In genomic region chr11:119089235-119090075, GRCm38 (mm10) we compare ENCODE assay signal across 7 mouse cellular contexts. TPM values are rescaled to one million over a fixed set of nuclear protein-coding genes. Genes with fewer than 3 reads are reported as not detected.
DNase-seq lines count a peak whose midpoint lies in the region; ATAC-seq and TF ChIP-seq lines count a peak whose summit lies in the region.

No protein-coding gene starts in this region.

- WGBS in heart, embryonic 10.5 days: under 1% methylated on average over 41 of the region's 41 CpGs
- WGBS in kidney, adult 2 months: 4% methylated on average over 41 of the region's 41 CpGs
- WGBS in midbrain, embryonic 11.5 days: under 1% methylated on average over 41 of the region's 41 CpGs
- WGBS in stomach, embryonic 14.5 days: 1% methylated on average over 41 of the region's 41 CpGs

- peaks cover 35% of the 10 kb centered on the region for H3K27me3 ChIP-seq in CH12.LX (replicated peaks)
- H3K27me3 ChIP-seq in heart, embryonic 10.5 days (ENCODE audit: insufficient read depth, poor library complexity, severe bottlenecking): peaks cover 79% of the 10 kb centered on the region
- H3K27me3 ChIP-seq in kidney, adult 2 months (replicated peaks; ENCODE audit: control insufficient read depth, insufficient read depth, low read length): no peaks in the 10 kb centered on the region; the same call in 1 of the 2 replicates
- H3K27me3 ChIP-seq in midbrain, embryonic 11.5 days (ENCODE audit: control insufficient read depth, insufficient read depth, low read length): peaks cover 58% of the 10 kb centered on the region
- peaks cover 14% of the 10 kb centered on the region; the same call in 1 of the 2 replicates for H3K27me3 ChIP-seq in stomach, embryonic 14.5 days (ENCODE audit: control insufficient read depth, insufficient read depth, low read length)

- H3K4me2 ChIP-seq in CH12.LX (ENCODE audit: insufficient read depth, low read depth, poor library complexity, severe bottlenecking): peak overlapping the region; percentile 55
- H3K4me2 ChIP-seq in midbrain, embryonic 11.5 days: peak overlapping the region; percentile 97
- peak overlapping the region; percentile 97 for H3K4me2 ChIP-seq in stomach, embryonic 14.5 days (replicated peaks; ENCODE audit: low read depth, low read length)

- dilution Hi-C loops in CH12.LX (cut with MboI; ENCODE audit: extremely low pct_ligation_motif_present, extremely low pct_unique_long_range_greater_than_20kb, low sequenced_read_pairs): no loop called here

- peak; percentile 86 for DNase-seq in CH12.LX (ENCODE audit: extremely low read depth)
- no peak for DNase-seq in heart, embryonic 10.5 days (ENCODE audit: low spot score)
- DNase-seq in kidney, adult 2 months: peak; percentile 62
- DNase-seq in midbrain, embryonic 11.5 days (ENCODE audit: low spot score, missing footprints): peak; percentile 95
- DNase-seq in left cerebral cortex, adult 2 months (ENCODE audit: extremely low spot score in 1 of 2, low spot score in 2 of 2): no peak

- H3K4me3 ChIP-seq in CH12.LX (replicated peaks in 1 of 3; ENCODE audit: low read depth in 2 of 3, low read length in 2 of 3, poor library complexity in 1 of 3): peak overlapping the region; percentile 55 to 68 (median 65)
- peak overlapping the region; percentile 74 for H3K4me3 ChIP-seq in heart, embryonic 10.5 days
- H3K4me3 ChIP-seq in kidney, adult 2 months (ENCODE audit: insufficient read depth, low read depth, low read length): peak overlapping the region; percentile 63; the same call in 1 of the 2 replicates
- H3K4me3 ChIP-seq in midbrain, embryonic 11.5 days (ENCODE audit: low read depth, low read length): peak overlapping the region; percentile 50
- H3K4me3 ChIP-seq in stomach, embryonic 14.5 days (ENCODE audit: low read depth, low read length): peak overlapping the region; percentile 51
- H3K4me3 ChIP-seq in left cerebral cortex, adult 2 months: no peak overlapping the region

- TF ChIP-seq RAD21 in CH12.LX (IDR thresholded peaks at IDR 0.05; ENCODE audit: low read depth, low read length): no peak; the same call in none of the 2 replicates

- H3K36me3 ChIP-seq in CH12.LX (replicated peaks in 1 of 2; ENCODE audit: control insufficient read depth in 1 of 2, insufficient read depth in 1 of 2, low read length in 1 of 2): peaks cover under 1 to 5% of the 10 kb centered on the region in 2 experiments
- H3K36me3 ChIP-seq in heart, embryonic 10.5 days: no peaks in the 10 kb centered on the region
- no peaks in the 10 kb centered on the region for H3K36me3 ChIP-seq in kidney, adult 2 months (ENCODE audit: control insufficient read depth, insufficient read depth, low read length)
- H3K36me3 ChIP-seq in midbrain, embryonic 11.5 days (ENCODE audit: control insufficient read depth, insufficient read depth, low read length): no peaks in the 10 kb centered on the region
- H3K36me3 ChIP-seq in stomach, embryonic 14.5 days (ENCODE audit: control insufficient read depth, insufficient read depth, low read length): no peaks in the 10 kb centered on the region

- no peaks in the 10 kb centered on the region for H3K9me3 ChIP-seq in CH12.LX (replicated peaks; ENCODE audit: low read length)
- no peaks in the 10 kb centered on the region for H3K9me3 ChIP-seq in heart, embryonic 10.5 days
- H3K9me3 ChIP-seq in midbrain, embryonic 11.5 days (ENCODE audit: control insufficient read depth, low read length): no peaks in the 10 kb centered on the region
- no peaks in the 10 kb centered on the region for H3K9me3 ChIP-seq in stomach, embryonic 14.5 days (ENCODE audit: control insufficient read depth, low read depth, low read length)

- peak overlapping the region; percentile 71 for H3K9ac ChIP-seq in CH12.LX (ENCODE audit: insufficient read depth, low read depth)
- peak overlapping the region; percentile 70 for H3K9ac ChIP-seq in midbrain, embryonic 11.5 days (ENCODE audit: low read length)
- no peak overlapping the region for H3K9ac ChIP-seq in stomach, embryonic 14.5 days (replicated peaks; ENCODE audit: low read depth, low read length)

- H3K27ac ChIP-seq in CH12.LX (ENCODE audit: insufficient read depth, low read depth): peak overlapping the region; percentile 89
- H3K27ac ChIP-seq in heart, embryonic 10.5 days: peak overlapping the region; percentile 87
- no peak overlapping the region for H3K27ac ChIP-seq in kidney, adult 2 months (ENCODE audit: insufficient read depth, low read depth, low read length)
- no peak overlapping the region for H3K27ac ChIP-seq in midbrain, embryonic 11.5 days (ENCODE audit: low read depth, low read length)
- H3K27ac ChIP-seq in stomach, embryonic 14.5 days (ENCODE audit: low read length): no peak overlapping the region
- no peak overlapping the region for H3K27ac ChIP-seq in left cerebral cortex, adult 2 months

- TF ChIP-seq EP300 in CH12.LX (IDR thresholded peaks at IDR 0.05; ENCODE audit: low read length): peak; percentile 79

- peaks cover 17 to 70% of the 10 kb centered on the region in 2 experiments for H3K4me1 ChIP-seq in CH12.LX (ENCODE audit: control insufficient read depth in 1 of 2, insufficient read depth in 2 of 2)
- peaks cover 59% of the 10 kb centered on the region for H3K4me1 ChIP-seq in heart, embryonic 10.5 days
- peaks cover 10% of the 10 kb centered on the region for H3K4me1 ChIP-seq in kidney, adult 2 months (ENCODE audit: control insufficient read depth, insufficient read depth, low read length)
- peaks cover 35% of the 10 kb centered on the region for H3K4me1 ChIP-seq in midbrain, embryonic 11.5 days (ENCODE audit: control insufficient read depth, insufficient read depth, low read length)
- H3K4me1 ChIP-seq in stomach, embryonic 14.5 days (ENCODE audit: control insufficient read depth, insufficient read depth, low read length): peaks cover 29% of the 10 kb centered on the region

- peak in 1 of 2 experiments; percentile 11; a peak in 1 of 4 replicates for TF ChIP-seq CTCF in CH12.LX (conservative IDR thresholded peaks at IDR 0.05 in 1 of 2, IDR thresholded peaks at IDR 0.05 in 1 of 2; ENCODE audit: low read depth in 2 of 2, low read length in 2 of 2)
- TF ChIP-seq CTCF in kidney, adult 2 months (conservative IDR thresholded peaks at IDR 0.05; ENCODE audit: insufficient read depth, insufficient read length, low read depth, low read length): no peak
- no peak for TF ChIP-seq CTCF in left cerebral cortex, adult 2 months (IDR thresholded peaks at IDR 0.05)

- intact Hi-C loops in left cerebral cortex, adult 2 months (cut with DNase I): no loop called here

- TF ChIP-seq POLR2A in CH12.LX (IDR thresholded peaks at IDR 0.05; ENCODE audit: low read depth, low read length): peak; percentile 66; the same call in 1 of the 2 replicates
- no peak for TF ChIP-seq POLR2A in kidney, adult 2 months (IDR thresholded peaks at IDR 0.05; ENCODE audit: low read depth, low read length)

- peak; percentile 16 for ATAC-seq in activated CD4-positive, CD25-positive, alpha-beta regulatory T cell, adult 4 months
- ATAC-seq in midbrain, embryonic 11.5 days (ENCODE audit: low FRiP score): no peak
- ATAC-seq in stomach, embryonic 14.5 days (ENCODE audit: insufficient number of reproducible peaks, insufficient read depth, low FRiP score, low read depth): no peak

- peaks cover 16% of the 10 kb centered on the region for H3K79me2 ChIP-seq in CH12.LX (replicated peaks; ENCODE audit: control insufficient read depth, extremely low read depth, insufficient read depth, poor library complexity, severe bottlenecking)

- in situ Hi-C loops in CH12.LX (cut with MboI; ENCODE audit: low pct_ligation_motif_present, low pct_unique_long_range_greater_than_20kb, low sequenced_read_pairs): loop anchor here (5.0 kb wide), 3 partner anchors 37 to 103 kb away; no protein-coding TSS in a partner anchor

TF ChIP-seq in CH12.LX, 34 proteins besides CTCF, POLR2A, EP300 and RAD21 (continues in another document):
- TF ChIP-seq IRF4 (IDR thresholded peaks at IDR 0.05; ENCODE audit: low read depth, low read length): peak; percentile 91
- peak; percentile 56 for TF ChIP-seq ELF1 (IDR thresholded peaks at IDR 0.05; ENCODE audit: low read depth, low read length)
- TF ChIP-seq MEF2A (IDR thresholded peaks at IDR 0.05; ENCODE audit: borderline replicate concordance, low read depth, low read length): peak; percentile 89
- TF ChIP-seq SMC3 (IDR thresholded peaks at IDR 0.05; ENCODE audit: low read depth, low read length): no peak
- TF ChIP-seq TCF12 (IDR thresholded peaks at IDR 0.05; ENCODE audit: low read depth, low read length): peak; percentile 93
- TF ChIP-seq POLR2AphosphoS2 (IDR thresholded peaks at IDR 0.05; ENCODE audit: low read depth, low read length): peak; percentile 72; the same call in 1 of the 2 replicates
- TF ChIP-seq KAT2A (IDR thresholded peaks at IDR 0.05; ENCODE audit: insufficient replicate concordance, low read length): peak; percentile 86
- TF ChIP-seq SIN3A (IDR thresholded peaks at IDR 0.05; ENCODE audit: low read length): peak; percentile 89
- no peak for TF ChIP-seq GABPA (IDR thresholded peaks at IDR 0.05; ENCODE audit: insufficient replicate concordance, low read depth, low read length)
- TF ChIP-seq PAX5 (IDR thresholded peaks at IDR 0.05; ENCODE audit: low read length): no peak
- 0 out of 2 replicates have a peak, but pooled peaks have one; percentile 27 for TF ChIP-seq MAX (IDR thresholded peaks at IDR 0.05; ENCODE audit: low read length)

RNA-seq across cellular contexts. Expression of gene Cbx4, which starts 3.4 kb away (rescaled TPM):
- total RNA-seq in CH12.LX (2012; rRNA removed) (30.6 and 40.4 TPM in 2 replicates), CH12.LX (2014; rRNA removed) (11.4 and 15.0 TPM in 2 replicates)
- 26.0 and 29.8 TPM in 2 replicates for polyA plus RNA-seq in CH12.LX (2012; ENCODE audit: insufficient read length, low read depth)
- 1 to 10 TPM; 2.0 to 2.4 TPM for polyA plus RNA-seq in activated CD4-positive, CD25-positive, alpha-beta regulatory T cell, adult 4 months (2017; shearing (Covaris generic))
- polyA plus RNA-seq in heart, embryonic 10.5 days (2016; fragmentation: Nextera tagmentation; extraction: Ambion mirVana): 8.9 and 9.0 TPM in 2 replicates
- polyA plus RNA-seq in kidney, adult 2 months (2012; rRNA removed): 9.3 and 10.6 TPM in 2 replicates
- 6.3 and 7.0 TPM in 2 replicates for polyA plus RNA-seq in midbrain, embryonic 11.5 days (2014; fragmentation: Nextera tagmentation; extraction: Ambion mirVana)
- 7.0 and 8.2 TPM in 2 replicates for polyA plus RNA-seq in stomach, embryonic 14.5 days (2014; fragmentation: Nextera tagmentation; extraction: Ambion mirVana)
- total RNA-seq in left cerebral cortex, adult 2 months (2021): 10 to 100 TPM; 51.4 to 54.3 TPM

RNA-seq across cellular contexts. Expression of gene Cbx8, which starts 48.7 kb away (rescaled TPM):
- total RNA-seq in CH12.LX (2012; rRNA removed) (8.5 and 10.2 TPM in 2 replicates), CH12.LX (2014; rRNA removed) (6.2 and 7.7 TPM in 2 replicates)
- polyA plus RNA-seq in CH12.LX (2012; ENCODE audit: insufficient read length, low read depth): 6.0 and 7.5 TPM in 2 replicates
- 1 to 10 TPM; 5.3 to 7.5 TPM for polyA plus RNA-seq in activated CD4-positive, CD25-positive, alpha-beta regulatory T cell, adult 4 months (2017; shearing (Covaris generic))
- 9.1 and 9.7 TPM in 2 replicates for polyA plus RNA-seq in heart, embryonic 10.5 days (2016; fragmentation: Nextera tagmentation; extraction: Ambion mirVana)
- polyA plus RNA-seq in kidney, adult 2 months (2012; rRNA removed): 2.1 and 2.7 TPM in 2 replicates
- 11.3 and 11.9 TPM in 2 replicates for polyA plus RNA-seq in midbrain, embryonic 11.5 days (2014; fragmentation: Nextera tagmentation; extraction: Ambion mirVana)
- polyA plus RNA-seq in stomach, embryonic 14.5 days (2014; fragmentation: Nextera tagmentation; extraction: Ambion mirVana): 6.2 and 8.5 TPM in 2 replicates
- total RNA-seq in left cerebral cortex, adult 2 months (2021): 10 to 100 TPM; 11.1 to 11.2 TPM

Comparison
In these comparisons a context has a peak if more than half of its experiments do, and no peak if none do; other contexts are left out.
1. DNase-seq: peak in CH12.LX (single experiment), kidney, adult 2 months (single experiment) and midbrain, embryonic 11.5 days (single experiment); none in heart, embryonic 10.5 days (single experiment) and left cerebral cortex, adult 2 months (0 of 2).
2. H3K27ac ChIP-seq: peak in CH12.LX (single experiment) and heart, embryonic 10.5 days (single experiment); none in kidney, adult 2 months (single experiment), midbrain, embryonic 11.5 days (single experiment), stomach, embryonic 14.5 days (single experiment) and left cerebral cortex, adult 2 months (single experiment).
3. Peak in every context shown above with its lines, with median percentiles within 50 percentile points of each other: H3K4me2 ChIP-seq.